Mouse (Mus musculus) CH12.LX (cell line): ENCODE measurements around the gene Dbh. TPM values are rescaled to one million over a fixed set of nuclear protein-coding genes. Genes with fewer than 3 reads are reported as not detected.

Experiments used
- DNase-seq: peaks from one replicate; pipeline ENCODE4 v3.0.0-alpha.2; 2013; ENCODE audit errors: extremely low read depth
- H3K27ac ChIP-seq: 2 replicates; pipeline ENCODE4 v1.5.1; 2012; ENCODE audit warnings: low read depth, mild to moderate bottlenecking, control low read depth, moderate library complexity; ENCODE audit not compliant: insufficient read depth
- H3K27me3 ChIP-seq: replicated peaks from 2 replicates; pipeline ENCODE3; 2012; ENCODE audit warnings: inconsistent platforms
- H3K36me3 ChIP-seq, 2 experiments: replicated peaks in 1 of 2; 2 replicates each; pipeline versions ENCODE3 to v1.6.1; 2012; ENCODE audit warnings: inconsistent platforms in 1 of 2, low read length in 1 of 2, mild to moderate bottlenecking in 1 of 2, mixed read lengths in 1 of 2, moderate library complexity in 1 of 2; ENCODE audit not compliant: control insufficient read depth in 1 of 2, insufficient read depth in 1 of 2
- H3K4me1 ChIP-seq, 2 experiments: 2 replicates each; pipeline ENCODE4 v1.6.1; 2012; ENCODE audit warnings: inconsistent platforms in 1 of 2, moderate library complexity in 1 of 2; ENCODE audit not compliant: insufficient read depth in 2 of 2, control insufficient read depth in 1 of 2
- H3K4me2 ChIP-seq: 2 replicates; pipeline ENCODE4 v1.6.1; 2012; ENCODE audit warnings: low read depth, mild to moderate bottlenecking, control low read depth; ENCODE audit not compliant: poor library complexity, insufficient read depth, severe bottlenecking
- H3K4me3 ChIP-seq, 3 experiments: fragments of 150-350 bp in 1 of 3; sonication (generic) in 1 of 3; replicated peaks in 1 of 3; 2 replicates each; pipeline versions ENCODE3 to v1.5.1; 2011 to 2012; ENCODE audit warnings: low read depth in 2 of 3, low read length in 2 of 3, mild to moderate bottlenecking in 2 of 3, moderate library complexity in 2 of 3, control low read depth in 1 of 3, improper control_type of control experiment in 1 of 3, inconsistent platforms in 1 of 3, mixed read lengths in 1 of 3; ENCODE audit not compliant: poor library complexity in 1 of 3
- H3K79me2 ChIP-seq: replicated peaks from 2 replicates; pipeline ENCODE4 v1.6.1; 2012; ENCODE audit warnings: mild to moderate bottlenecking, moderate library complexity; ENCODE audit not compliant: control insufficient read depth, poor library complexity, insufficient read depth, severe bottlenecking; ENCODE audit errors: extremely low read depth
- H3K9ac ChIP-seq: 2 replicates; pipeline ENCODE4 v1.6.1; 2012; ENCODE audit warnings: low read depth, mild to moderate bottlenecking, control low read depth, moderate library complexity; ENCODE audit not compliant: insufficient read depth
- H3K9me3 ChIP-seq: replicated peaks from 2 replicates; pipeline ENCODE3; 2012; ENCODE audit warnings: low read length, inconsistent platforms, mixed read lengths
- ELF1 ChIP-seq: IDR thresholded peaks from 2 replicates; pipeline ENCODE4 v1.6.1; 2014; ENCODE audit warnings: low read depth, mild to moderate bottlenecking, inconsistent platforms, low read length, improper control_type of control experiment
- EP300 ChIP-seq: IDR thresholded peaks from 2 replicates; pipeline ENCODE4 v1.6.1; 2011; ENCODE audit warnings: low read length, improper control_type of control experiment
- ETS1 ChIP-seq: conservative IDR thresholded peaks from 2 replicates; pipeline ENCODE4 v1.6.1; 2012; ENCODE audit warnings: low read depth, mild to moderate bottlenecking, inconsistent platforms, low read length, improper control_type of control experiment, moderate library complexity
- GABPA ChIP-seq: IDR thresholded peaks from 2 replicates; pipeline ENCODE4 v1.6.1; 2012; ENCODE audit warnings: low read depth, low read length, improper control_type of control experiment, inconsistent platforms; ENCODE audit not compliant: insufficient replicate concordance
- IRF4 ChIP-seq: IDR thresholded peaks from 2 replicates; pipeline ENCODE4 v1.6.1; 2014; ENCODE audit warnings: low read depth, mild to moderate bottlenecking, inconsistent platforms, low read length, improper control_type of control experiment
- JUN ChIP-seq: IDR thresholded peaks from 2 replicates; pipeline ENCODE4 v1.6.1; 2011; ENCODE audit warnings: low read depth, mild to moderate bottlenecking, low read length, improper control_type of control experiment, moderate library complexity; ENCODE audit not compliant: insufficient read depth
- JUND ChIP-seq: conservative IDR thresholded peaks from 2 replicates; pipeline ENCODE4 v1.6.1; 2011; ENCODE audit warnings: low read depth, low read length, improper control_type of control experiment
- MAX ChIP-seq: IDR thresholded peaks from 2 replicates; pipeline ENCODE4 v1.6.1; 2011; ENCODE audit warnings: low read length, improper control_type of control experiment
- MAZ ChIP-seq: IDR thresholded peaks from 2 replicates; pipeline ENCODE4 v1.6.1; 2012; ENCODE audit warnings: low read depth, mild to moderate bottlenecking, inconsistent platforms, low read length, improper control_type of control experiment, moderate library complexity
- NELFE ChIP-seq: IDR thresholded peaks from 2 replicates; pipeline ENCODE4 v1.6.1; 2011; ENCODE audit warnings: low read depth, low read length, improper control_type of control experiment
- PAX5 ChIP-seq: IDR thresholded peaks from 2 replicates; pipeline ENCODE4 v1.6.1; 2012; ENCODE audit warnings: low read length, inconsistent platforms, mixed read lengths
- SIN3A ChIP-seq: IDR thresholded peaks from 2 replicates; pipeline ENCODE4 v1.6.1; 2012; ENCODE audit warnings: low read length, improper control_type of control experiment, inconsistent platforms
- TCF12 ChIP-seq: IDR thresholded peaks from 2 replicates; pipeline ENCODE4 v1.6.1; 2014; ENCODE audit warnings: low read depth, mild to moderate bottlenecking, inconsistent platforms, low read length, improper control_type of control experiment
- ZC3H11A ChIP-seq: IDR thresholded peaks from 2 replicates; pipeline ENCODE4 v1.6.1; 2012; ENCODE audit warnings: low read depth, mild to moderate bottlenecking, inconsistent platforms, low read length, improper control_type of control experiment
- ZKSCAN1 ChIP-seq: IDR thresholded peaks from 2 replicates; pipeline ENCODE4 v1.6.1; 2012; ENCODE audit warnings: low read depth, inconsistent platforms, low read length, improper control_type of control experiment, borderline replicate concordance
- ZMIZ1 ChIP-seq: IDR thresholded peaks from 2 replicates; pipeline ENCODE4 v1.6.1; 2012; ENCODE audit warnings: low read depth, mild to moderate bottlenecking, inconsistent platforms, low read length, improper control_type of control experiment
- ZNF384 ChIP-seq: IDR thresholded peaks from 2 replicates; pipeline ENCODE4 v1.6.1; 2012; ENCODE audit warnings: low read depth, low read length, improper control_type of control experiment, inconsistent platforms
- dilution Hi-C: fragments of 300-500 bp; cut with MboI; formaldehyde crosslinking; loops from 2 replicates; pipeline ENCODE4 v1.14.3; 2020; ENCODE audit warnings: low sequenced_read_pairs; ENCODE audit not compliant: extremely low pct_unique_long_range_greater_than_20kb, extremely low pct_ligation_motif_present
- in situ Hi-C: fragments of 300-500 bp; cut with MboI; formaldehyde crosslinking; loops from 3 replicates; pipeline ENCODE4 v1.14.3; 2019; ENCODE audit warnings: low sequenced_read_pairs, low pct_ligation_motif_present, low pct_unique_long_range_greater_than_20kb, mixed read lengths
- polyA plus RNA-seq: library from polyadenylated mRNA; unstranded; fragments of >175 nt; gene quantifications from 2 replicates; pipeline ENCODE4 v1.2.1, GENCODE M21; 2012; ENCODE audit warnings: low read depth; ENCODE audit not compliant: insufficient read length
- total RNA-seq, 2 experiments: library from RNA; depleted of rRNA; stranded (reverse); fragments of 300-350 nt in 1 of 2; fragments of >200 nt in 1 of 2; gene quantifications; 2 replicates each; pipeline ENCODE4 v1.2.3; 2012 to 2014

Dbh gene
- total and polyA plus RNA-seq, 3 experiments, result not detected

DNA sequence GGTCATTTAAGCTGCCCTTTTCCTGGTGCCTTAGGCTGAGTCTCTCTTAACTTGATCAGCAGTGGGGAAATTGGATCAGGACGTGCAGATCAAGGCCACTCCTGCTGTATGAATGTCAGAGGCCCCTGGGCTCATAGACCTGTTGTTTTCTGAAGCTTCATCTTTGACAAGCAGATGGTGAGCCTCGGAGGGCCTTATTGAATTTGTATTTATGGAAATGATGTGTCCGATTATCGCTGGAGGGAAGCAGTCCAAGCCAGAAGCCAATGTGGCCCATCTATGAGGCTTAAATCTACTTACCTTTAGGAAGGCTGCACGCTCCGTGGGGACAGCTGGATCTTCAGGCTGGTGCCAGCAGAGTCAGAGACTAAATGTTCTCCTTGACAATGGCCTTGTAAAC is 8.4 kb upstream of the Dbh start:
- no peaks in the 10 kb centered on the region for H3K36me3 ChIP-seq
- no peaks in the 10 kb centered on the region for H3K4me1 ChIP-seq
- no peak for DNase-seq
- H3K9ac ChIP-seq, result no peak overlapping the region
- no peak overlapping the region for H3K4me3 ChIP-seq
- no peak for TF ChIP-seq ZMIZ1
- no peak overlapping the region for H3K4me2 ChIP-seq
- H3K27ac ChIP-seq, result no peak overlapping the region
- dilution Hi-C loops (no loop called here), in situ Hi-C loops (no loop called here)
- H3K9me3 ChIP-seq, result peaks cover 7% of the 10 kb centered on the region
- no peaks in the 10 kb centered on the region for H3K79me2 ChIP-seq
- H3K27me3 ChIP-seq, result peaks cover 44% of the 10 kb centered on the region

DNA sequence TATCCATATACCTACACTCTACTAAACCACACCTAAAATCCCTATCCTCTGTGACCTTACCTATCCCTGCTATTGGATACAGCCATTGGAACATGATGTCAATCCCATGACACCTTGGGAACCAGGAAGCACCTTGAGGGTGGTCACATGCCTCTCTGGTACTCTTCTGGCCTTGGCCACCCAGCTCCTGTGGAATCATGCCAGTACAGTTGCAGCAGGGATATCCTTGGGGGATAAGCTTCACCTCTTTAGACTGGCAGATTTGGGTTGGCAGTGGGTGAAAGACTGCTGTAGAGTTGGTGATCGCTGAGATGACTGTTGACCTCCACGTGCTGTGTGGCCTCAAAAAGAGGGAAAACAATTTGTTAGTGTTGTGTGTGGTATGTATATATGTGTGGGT is 3.5 kb upstream of the Dbh start:
- Histone ChIP-seq H3K79me2 (no peaks in the 10 kb centered on the region), H3K36me3 (no peaks in the 10 kb centered on the region), H3K4me1 (peaks cover 0 to 3% of the 10 kb centered on the region in 2 experiments; a peak in 1 of 4 replicates), H3K4me2 (no peak overlapping the region), H3K4me3 (no peak overlapping the region), H3K27ac (no peak overlapping the region), H3K9me3 (peaks cover 7% of the 10 kb centered on the region), H3K27me3 (peaks cover 35% of the 10 kb centered on the region), H3K9ac (no peak overlapping the region)
- no peak for DNase-seq
- no peak for TF ChIP-seq PAX5
- TF ChIP-seq ZNF384, result no peak
- no peak for TF ChIP-seq MAX
- TF ChIP-seq ELF1, result no peak
- no peak for TF ChIP-seq ZC3H11A
- TF ChIP-seq NELFE, result no peak
- no peak for TF ChIP-seq JUND
- no peak for TF ChIP-seq ETS1
- no peak for TF ChIP-seq TCF12
- no peak for TF ChIP-seq EP300
- TF ChIP-seq MAZ, result no peak
- no peak for TF ChIP-seq JUN
- no peak for TF ChIP-seq SIN3A
- no peak for TF ChIP-seq IRF4
- TF ChIP-seq GABPA, result no peak
- TF ChIP-seq ZKSCAN1, result no peak
- dilution Hi-C loops (no loop called here), in situ Hi-C loops (no loop called here)
